Mouse (Mus musculus): ENCODE measurements at regions not wholly inside any gene's neighbourhood (a gene's known extent, or its start where the extent isn't known, plus 50 kb on each side); places are given as distances from the start of the nearest gene placed in this dataset.

DNA sequence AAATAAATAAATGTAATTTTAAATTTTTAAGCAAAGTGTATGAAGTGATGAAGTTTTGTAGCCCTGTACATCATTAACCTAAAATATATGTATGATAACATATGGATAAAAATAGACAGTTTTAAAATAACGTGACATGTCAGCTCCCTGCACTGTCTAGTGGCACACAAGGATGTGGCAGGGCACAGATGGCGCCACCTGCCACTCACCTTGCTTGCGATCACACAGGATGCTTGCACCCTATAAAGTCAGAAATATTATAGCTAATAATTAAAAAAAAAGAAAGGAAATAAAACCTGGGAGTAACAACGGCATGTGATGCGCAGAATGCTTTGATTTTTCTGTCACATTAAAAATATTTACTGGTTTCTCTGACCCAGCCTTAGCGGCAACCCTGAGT, 89.0 kb upstream of the Creb1 start:
- TF ChIP-seq POLR2A (IDR thresholded peaks at IDR 0.05; ENCODE audit: insufficient read length, low read depth) (no peak), MAX (IDR thresholded peaks at IDR 0.05; ENCODE audit: low read depth) (no peak), POLR2AphosphoS2 (IDR thresholded peaks at IDR 0.05; ENCODE audit: insufficient read length, low read depth) (no peak), E2F4 (IDR thresholded peaks at IDR 0.05; ENCODE audit: insufficient read depth) (no peak), TCF12 (IDR thresholded peaks at IDR 0.05; ENCODE audit: insufficient read depth, poor library complexity, severe bottlenecking) (no peak), MYOG (IDR thresholded peaks at IDR 0.05; ENCODE audit: control insufficient read depth in 1 of 3, insufficient read depth in 1 of 3, insufficient read length in 2 of 3, low read depth in 2 of 3) (no peak), USF1 (IDR thresholded peaks at IDR 0.05; ENCODE audit: low read depth) (no peak), CEBPB (IDR thresholded peaks at IDR 0.05; ENCODE audit: insufficient read depth, poor library complexity, severe bottlenecking) (no peak), TCF3 (IDR thresholded peaks at IDR 0.05; ENCODE audit: insufficient read length, low read depth) (no peak), SRF (IDR thresholded peaks at IDR 0.05; ENCODE audit: control insufficient read depth, insufficient read length, low read depth) (no peak)
